Mouse (Mus musculus): Measurements from ENCODE around the gene Sec14l3. TPM values are rescaled to one million over a fixed set of nuclear protein-coding genes. Genes with fewer than 3 reads are reported as not detected.

Gene Sec14l3
- polyA plus RNA-seq, 1 experiment from 2014 or later = not detected

DNA sequence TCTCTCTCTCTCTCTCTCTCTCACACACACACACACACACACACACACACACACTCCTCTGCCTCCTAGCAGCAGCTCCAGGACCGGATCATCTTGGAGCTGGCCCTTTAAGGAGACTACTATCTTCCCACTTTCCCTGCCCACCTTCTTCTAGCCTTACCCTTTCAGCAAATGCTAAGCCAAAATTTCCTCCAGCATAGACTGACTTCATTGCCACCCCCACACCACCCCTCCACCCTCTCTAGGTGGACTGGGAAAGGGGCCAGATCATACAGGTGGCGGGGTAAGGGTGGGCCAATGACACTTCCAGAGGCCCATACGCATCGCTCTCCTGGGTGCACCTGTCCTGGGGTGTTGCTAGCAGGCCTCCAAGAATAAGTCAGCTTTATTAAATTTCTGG lies 50.8 kb downstream of the Sec14l3 start:
- no peak for ATAC-seq (ENCODE audit: low FRiP score, low TSS enrichment)
- Histone ChIP-seq H3K4me2 (replicated peaks; ENCODE audit: low read depth, low read length) (no peak overlapping the region), H3K27ac (ENCODE audit: low read depth, low read length) (no peak overlapping the region), H3K9me3 (ENCODE audit: control insufficient read depth, low read length) (no peaks in the 10 kb centered on the region), H3K36me3 (ENCODE audit: control insufficient read depth, insufficient read depth, low read length) (no peaks in the 10 kb centered on the region), H3K27me3 (ENCODE audit: control insufficient read depth, insufficient read depth, low read length) (no peaks in the 10 kb centered on the region), H3K4me3 (ENCODE audit: low read length) (no peak overlapping the region), H3K4me1 (ENCODE audit: control insufficient read depth, insufficient read depth, low read length) (peaks cover 8% of the 10 kb centered on the region; the same call in 1 of the 2 replicates), H3K9ac (ENCODE audit: low read depth, low read length) (no peak overlapping the region)
- WGBS = 90% methylated on average over 4 of the region's 4 CpGs

DNA sequence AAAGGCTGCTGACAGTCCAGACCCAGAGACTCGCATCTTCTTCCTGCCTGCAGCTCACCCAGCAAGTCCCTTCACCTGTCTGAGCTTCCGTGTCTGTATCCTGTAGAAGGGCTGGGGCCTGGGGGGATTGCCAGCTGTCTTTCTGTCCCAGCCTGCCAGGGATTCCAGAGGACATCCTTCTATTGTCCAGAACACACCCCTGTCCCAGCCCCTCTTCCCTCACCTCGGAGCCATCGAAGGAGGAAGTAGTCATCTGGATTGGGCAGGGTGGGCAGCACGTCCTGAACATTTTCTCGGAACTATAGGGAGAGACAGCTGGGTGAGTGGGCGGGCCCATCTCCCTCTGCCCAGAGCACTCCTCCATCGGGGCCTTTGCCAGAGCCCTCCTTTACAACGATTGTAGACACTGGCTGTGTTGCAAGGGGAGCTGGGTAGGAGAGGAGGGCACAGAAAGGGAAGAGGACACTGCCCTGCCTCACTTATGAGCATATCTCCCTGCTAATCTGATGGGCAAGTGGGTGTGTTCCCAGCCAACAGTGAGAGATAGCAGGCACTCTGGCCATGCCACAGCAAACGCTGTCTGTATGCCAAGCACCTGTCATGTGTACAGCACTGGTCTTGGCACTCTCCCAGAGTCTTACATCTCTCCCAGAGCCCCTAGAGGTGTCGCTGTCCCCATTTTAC lies 52.0 kb downstream of the Sec14l3 start:
- ATAC-seq (ENCODE audit: low FRiP score, low TSS enrichment) = no peak
- Histone ChIP-seq H3K9me3 (ENCODE audit: control insufficient read depth, low read length) (no peaks in the 10 kb centered on the region), H3K27me3 (ENCODE audit: control insufficient read depth, insufficient read depth, low read length) (no peaks in the 10 kb centered on the region), H3K4me1 (ENCODE audit: control insufficient read depth, insufficient read depth, low read length) (peaks cover 8% of the 10 kb centered on the region; the same call in 1 of the 2 replicates), H3K4me3 (ENCODE audit: low read length) (no peak overlapping the region), H3K27ac (ENCODE audit: low read depth, low read length) (no peak overlapping the region), H3K36me3 (ENCODE audit: control insufficient read depth, insufficient read depth, low read length) (no peaks in the 10 kb centered on the region), H3K4me2 (replicated peaks; ENCODE audit: low read depth, low read length) (no peak overlapping the region), H3K9ac (ENCODE audit: low read depth, low read length) (no peak overlapping the region)
- 60% methylated on average over 11 of the region's 11 CpGs for WGBS

GRCm38 (mm10) chr11:4117372-4118071 lies 52.9 kb downstream of the Sec14l3 start:
- H3K9me3 ChIP-seq (ENCODE audit: control insufficient read depth, low read length) = no peaks in the 10 kb centered on the region
- H3K27me3 ChIP-seq (ENCODE audit: control insufficient read depth, insufficient read depth, low read length) = no peaks in the 10 kb centered on the region
- peaks cover 8% of the 10 kb centered on the region; the same call in 1 of the 2 replicates for H3K4me1 ChIP-seq (ENCODE audit: control insufficient read depth, insufficient read depth, low read length)
- H3K27ac ChIP-seq (ENCODE audit: low read depth, low read length) = no peak overlapping the region
- 32% methylated on average over 3 of the region's 3 CpGs for WGBS
- no peaks in the 10 kb centered on the region for H3K36me3 ChIP-seq (ENCODE audit: control insufficient read depth, insufficient read depth, low read length)
- no peak overlapping the region for H3K9ac ChIP-seq (ENCODE audit: low read depth, low read length)
- peak overlapping the region; percentile 40; the same call in 1 of the 2 replicates for H3K4me3 ChIP-seq (ENCODE audit: low read length)
- no peak for ATAC-seq (ENCODE audit: low FRiP score, low TSS enrichment)
- H3K4me2 ChIP-seq (replicated peaks; ENCODE audit: low read depth, low read length) = peak overlapping the region; percentile 80

- WGBS = 3% methylated on average over 41 of the region's 41 CpGs
- Histone ChIP-seq H3K4me2 (replicated peaks; ENCODE audit: low read depth, low read length) (peak overlapping the region; percentile 80), H3K27ac (ENCODE audit: low read depth, low read length) (no peak overlapping the region), H3K9ac (ENCODE audit: low read depth, low read length) (peak overlapping the region; percentile 60), H3K27me3 (ENCODE audit: control insufficient read depth, insufficient read depth, low read length) (no peaks in the 10 kb centered on the region), H3K4me3 (ENCODE audit: low read length) (peak overlapping the region; percentile 40), H3K9me3 (ENCODE audit: control insufficient read depth, low read length) (no peaks in the 10 kb centered on the region), H3K4me1 (ENCODE audit: control insufficient read depth, insufficient read depth, low read length) (peaks cover 8% of the 10 kb centered on the region; the same call in 1 of the 2 replicates), H3K36me3 (ENCODE audit: control insufficient read depth, insufficient read depth, low read length) (no peaks in the 10 kb centered on the region)
- ATAC-seq (ENCODE audit: low FRiP score, low TSS enrichment) = peak; percentile 59
Observed at GRCm38 (mm10) chr11:4118081-4118921, 53.7 kb downstream of the Sec14l3 start.

DNA sequence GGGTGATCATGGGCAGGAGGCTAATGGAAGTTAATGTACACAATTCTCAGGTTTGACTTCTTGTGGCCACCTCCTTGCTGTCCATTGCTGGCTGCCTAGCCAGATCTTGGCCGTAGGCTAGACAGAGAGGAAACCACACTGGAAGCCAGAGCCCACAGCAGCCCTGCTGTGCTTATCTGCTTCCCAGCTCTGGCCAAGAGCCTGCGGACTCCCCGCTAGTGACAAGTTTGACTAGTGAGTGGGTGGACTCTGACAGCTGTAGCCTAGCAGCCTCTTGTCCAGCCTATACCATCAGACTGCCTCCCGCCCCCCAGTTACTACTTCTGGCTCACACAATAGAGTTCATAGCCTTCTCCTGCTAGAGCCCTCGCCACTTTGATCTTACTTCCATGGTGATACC lies 55.0 kb downstream of the Sec14l3 start:
- H3K9ac ChIP-seq (ENCODE audit: low read depth, low read length) = no peak overlapping the region
- H3K4me2 ChIP-seq (replicated peaks; ENCODE audit: low read depth, low read length) = no peak overlapping the region
- no peak for ATAC-seq (ENCODE audit: low FRiP score, low TSS enrichment)
- peaks cover 8% of the 10 kb centered on the region; the same call in 1 of the 2 replicates for H3K4me1 ChIP-seq (ENCODE audit: control insufficient read depth, insufficient read depth, low read length)
- H3K27ac ChIP-seq (ENCODE audit: low read depth, low read length) = no peak overlapping the region
- no peaks in the 10 kb centered on the region for H3K9me3 ChIP-seq (ENCODE audit: control insufficient read depth, low read length)
- no peaks in the 10 kb centered on the region for H3K27me3 ChIP-seq (ENCODE audit: control insufficient read depth, insufficient read depth, low read length)
- no peaks in the 10 kb centered on the region for H3K36me3 ChIP-seq (ENCODE audit: control insufficient read depth, insufficient read depth, low read length)
- H3K4me3 ChIP-seq (ENCODE audit: low read length) = no peak overlapping the region
- WGBS = 71% methylated on average over 5 of the region's 5 CpGs

- H3K27ac ChIP-seq (ENCODE audit: low read depth, low read length) = no peak overlapping the region
- H3K9me3 ChIP-seq (ENCODE audit: control insufficient read depth, low read length) = peaks cover 2% of the 10 kb centered on the region; the same call in 1 of the 2 replicates
- peaks cover 8% of the 10 kb centered on the region; the same call in 1 of the 2 replicates for H3K4me1 ChIP-seq (ENCODE audit: control insufficient read depth, insufficient read depth, low read length)
- no peak overlapping the region for H3K4me3 ChIP-seq (ENCODE audit: low read length)
- H3K4me2 ChIP-seq (replicated peaks; ENCODE audit: low read depth, low read length) = no peak overlapping the region
- 81% methylated on average over 3 of the region's 3 CpGs for WGBS
- ATAC-seq (ENCODE audit: low FRiP score, low TSS enrichment) = no peak
- no peak overlapping the region for H3K9ac ChIP-seq (ENCODE audit: low read depth, low read length)
- no peaks in the 10 kb centered on the region for H3K27me3 ChIP-seq (ENCODE audit: control insufficient read depth, insufficient read depth, low read length)
- no peaks in the 10 kb centered on the region for H3K36me3 ChIP-seq (ENCODE audit: control insufficient read depth, insufficient read depth, low read length)
Observed at GRCm38 (mm10) chr11:4121691-4122090, 57.0 kb downstream of the Sec14l3 start.

DNA sequence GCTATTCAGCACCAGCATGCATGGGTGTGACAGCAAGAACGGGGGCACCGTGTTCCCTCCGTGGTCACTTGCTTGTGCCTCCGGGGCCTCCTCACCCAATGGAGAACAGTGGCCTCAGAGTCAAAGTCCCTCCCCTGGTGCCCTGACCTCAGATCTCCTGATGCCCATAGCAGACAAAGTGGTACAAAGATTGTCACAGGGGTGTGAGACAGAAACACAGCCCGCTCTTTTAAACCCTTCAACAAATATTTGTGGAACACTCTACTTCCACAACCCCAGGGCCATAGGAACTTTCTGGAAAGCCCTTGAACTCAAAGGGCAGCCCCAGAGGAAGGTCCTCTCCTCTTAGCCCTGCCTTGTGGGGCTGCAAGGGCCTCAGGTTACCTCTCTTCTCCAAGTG lies 57.6 kb downstream of the Sec14l3 start:
- H3K9ac ChIP-seq (ENCODE audit: low read depth, low read length) = no peak overlapping the region
- H3K4me3 ChIP-seq (ENCODE audit: low read length) = no peak overlapping the region
- no peak overlapping the region for H3K27ac ChIP-seq (ENCODE audit: low read depth, low read length)
- ATAC-seq (ENCODE audit: low FRiP score, low TSS enrichment) = no peak
- H3K27me3 ChIP-seq (ENCODE audit: control insufficient read depth, insufficient read depth, low read length) = no peaks in the 10 kb centered on the region
- H3K4me2 ChIP-seq (replicated peaks; ENCODE audit: low read depth, low read length) = no peak overlapping the region
- H3K36me3 ChIP-seq (ENCODE audit: control insufficient read depth, insufficient read depth, low read length) = no peaks in the 10 kb centered on the region
- WGBS = 71% methylated on average over 5 of the region's 5 CpGs
- H3K9me3 ChIP-seq (ENCODE audit: control insufficient read depth, low read length) = peaks cover 6% of the 10 kb centered on the region; the same call in 1 of the 2 replicates
- H3K4me1 ChIP-seq (ENCODE audit: control insufficient read depth, insufficient read depth, low read length) = peaks cover 8% of the 10 kb centered on the region; the same call in 1 of the 2 replicates

DNA sequence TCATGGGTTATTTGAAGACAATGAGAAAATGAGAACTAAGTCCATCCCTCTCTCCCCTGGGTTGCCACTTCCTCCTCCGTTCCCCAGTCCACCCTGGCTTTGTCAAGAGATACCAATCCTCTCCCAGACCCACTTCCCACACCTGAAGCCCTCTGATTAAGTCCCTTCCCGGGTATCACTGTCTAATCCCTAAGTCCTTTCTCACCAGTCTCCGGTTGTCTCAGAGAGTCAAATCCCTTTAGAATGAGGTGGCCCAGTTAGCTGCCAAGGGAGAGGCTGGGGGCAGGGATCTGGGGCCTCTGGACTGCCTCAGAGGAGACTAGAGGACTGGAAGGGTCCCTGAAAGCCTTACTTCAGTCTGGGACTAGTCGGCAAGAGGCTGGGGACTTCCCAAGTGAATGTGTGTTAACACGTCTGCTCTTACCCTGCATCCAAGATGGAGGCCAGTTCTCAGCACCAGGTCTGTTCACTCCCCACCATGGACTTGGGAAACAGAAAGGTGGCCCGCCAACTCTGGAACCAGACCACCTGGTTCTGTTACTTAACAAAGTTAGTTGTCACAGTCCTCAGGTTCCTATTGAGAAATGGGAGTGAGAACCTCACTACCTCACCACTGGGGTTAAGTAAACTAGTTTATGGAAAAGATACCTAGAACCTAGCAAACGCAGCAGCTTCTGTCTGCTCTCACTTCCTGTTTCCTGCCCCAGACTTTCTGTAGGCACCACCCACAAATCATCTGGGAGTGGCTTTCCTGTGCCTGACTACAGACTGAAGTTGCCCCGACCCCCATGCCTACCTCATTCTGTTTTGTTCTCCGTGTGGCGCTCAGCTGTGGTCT lies 58.3 kb downstream of the Sec14l3 start, which contains the start of gene Sec14l2:
TSS of gene Sec14l2 (minus strand) at position 674 of the 838 bp plus-strand sequence.
- Histone ChIP-seq H3K4me1 (ENCODE audit: control insufficient read depth, insufficient read depth, low read length) (peaks cover 4% of the 10 kb centered on the region; the same call in 1 of the 2 replicates), H3K27me3 (ENCODE audit: control insufficient read depth, insufficient read depth, low read length) (no peaks in the 10 kb centered on the region), H3K9me3 (ENCODE audit: control insufficient read depth, low read length) (peaks cover 6% of the 10 kb centered on the region; the same call in 1 of the 2 replicates), H3K36me3 (ENCODE audit: control insufficient read depth, insufficient read depth, low read length) (no peaks in the 10 kb centered on the region), H3K9ac (ENCODE audit: low read depth, low read length) (no peak within 1 kb of the TSS), H3K4me3 (ENCODE audit: low read length) (no peak within 1 kb of the TSS), H3K27ac (ENCODE audit: low read depth, low read length) (no peak within 1 kb of the TSS), H3K4me2 (replicated peaks; ENCODE audit: low read depth, low read length) (no peak within 1 kb of the TSS)
- 83% methylated on average over 10 of the region's 10 CpGs for WGBS
- no peak for ATAC-seq (ENCODE audit: low FRiP score, low TSS enrichment)
